Mouse (Mus musculus) stomach, postnatal 0 days (tissue): ENCODE results near the gene Pfkm.

ENCODE experiments used
- CTCF ChIP-seq: IDR thresholded peaks from 2 replicates; pipeline ENCODE4 v1.5.1; 2016; ENCODE audit warnings: antibody characterized with exemption, low read depth, mild to moderate bottlenecking, moderate library complexity
- EP300 ChIP-seq: optimal IDR thresholded peaks from 2 replicates; pipeline ENCODE3; 2016; ENCODE audit warnings: antibody characterized with exemption

DNA sequence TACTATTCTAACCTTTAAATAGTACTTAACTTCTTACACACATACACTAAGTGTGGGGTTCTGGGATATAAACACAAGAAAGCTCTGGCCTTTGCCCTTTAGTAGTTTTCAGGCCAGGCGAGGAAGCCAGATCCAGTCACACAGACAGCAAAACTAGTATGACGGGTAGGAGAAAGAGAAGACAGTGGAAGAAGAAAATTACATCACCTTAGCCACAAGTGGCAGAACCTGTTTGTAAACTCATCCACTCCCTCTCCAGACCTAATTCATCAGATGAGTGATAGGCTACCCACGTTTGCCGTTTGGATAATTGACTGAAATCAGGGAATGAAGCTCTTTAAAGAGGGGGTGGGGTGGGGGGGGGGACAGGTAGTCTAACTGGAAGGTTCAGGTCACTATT is 548 bp upstream of the Pfkm start:
- TF ChIP-seq CTCF (no peak), EP300 (peak; percentile 40)
